Mouse (Mus musculus) stomach, embryonic 15.5 days (tissue): ENCODE results near the gene Magix. TPM values are rescaled to one million over a fixed set of nuclear protein-coding genes. Genes with fewer than 3 reads are reported as not detected.
"Not testable (repeated sequence)": the region's sequence is repeated elsewhere in the genome, so short reads cannot be mapped to it uniquely, and the experiment has no call there.

Source experiments
- ATAC-seq: fragments of 200-750 bp; cut with Nextera tagmentation; 2 replicates; pipeline ENCODE4 v1.8.0; 2017; ENCODE audit warnings: low read depth, moderate number of reproducible peaks, moderate TSS enrichment; ENCODE audit not compliant: insufficient read depth, low FRiP score
- H3K27ac ChIP-seq: fragments of 300-500 bp; sonication (generic); 2 replicates; pipeline ENCODE4 v1.5.1; 2015; ENCODE audit warnings: mild to moderate bottlenecking, inconsistent platforms
- H3K27me3 ChIP-seq: fragments of 300-500 bp; sonication (generic); replicated peaks from 2 replicates; pipeline ENCODE4 v1.6.1; 2015; ENCODE audit warnings: inconsistent platforms
- H3K36me3 ChIP-seq: fragments of 300-500 bp; sonication (generic); 2 replicates; pipeline ENCODE4 v1.6.1; 2015; ENCODE audit warnings: inconsistent platforms
- H3K4me1 ChIP-seq: fragments of 300-500 bp; sonication (generic); 2 replicates; pipeline ENCODE4 v1.6.1; 2015; ENCODE audit warnings: inconsistent platforms
- H3K4me2 ChIP-seq: fragments of 300-500 bp; sonication (generic); 2 replicates; pipeline ENCODE4 v1.6.1; 2015; ENCODE audit warnings: mild to moderate bottlenecking, inconsistent platforms
- H3K4me3 ChIP-seq: fragments of 300-500 bp; sonication (generic); replicated peaks from 2 replicates; pipeline ENCODE4 v1.5.1; 2015; ENCODE audit warnings: inconsistent platforms
- H3K9ac ChIP-seq: fragments of 300-500 bp; sonication (generic); 2 replicates; pipeline ENCODE4 v1.6.1; 2015; ENCODE audit warnings: inconsistent platforms
- H3K9me3 ChIP-seq: fragments of 300-500 bp; sonication (generic); 2 replicates; pipeline ENCODE4 v1.6.1; 2016; ENCODE audit warnings: inconsistent platforms
- WGBS: fragments of 180-500 bp; shearing (Covaris S2); methylation state at CpG from one replicate; pipeline ENCODE4 v1.1.7; 2015; 5-methylcytosine and 5-hydroxymethylcytosine counted together
- polyA plus RNA-seq: library from polyadenylated mRNA; unstranded; fragments of >200 nt; fragmentation: Nextera tagmentation; extraction: Ambion mirVana; gene quantifications from 2 replicates; pipeline ENCODE4 v1.2.1, GENCODE M21; 2015

The Magix gene
- polyA plus RNA-seq: 0.54 and 0.74 TPM in 2 replicates

DNA sequence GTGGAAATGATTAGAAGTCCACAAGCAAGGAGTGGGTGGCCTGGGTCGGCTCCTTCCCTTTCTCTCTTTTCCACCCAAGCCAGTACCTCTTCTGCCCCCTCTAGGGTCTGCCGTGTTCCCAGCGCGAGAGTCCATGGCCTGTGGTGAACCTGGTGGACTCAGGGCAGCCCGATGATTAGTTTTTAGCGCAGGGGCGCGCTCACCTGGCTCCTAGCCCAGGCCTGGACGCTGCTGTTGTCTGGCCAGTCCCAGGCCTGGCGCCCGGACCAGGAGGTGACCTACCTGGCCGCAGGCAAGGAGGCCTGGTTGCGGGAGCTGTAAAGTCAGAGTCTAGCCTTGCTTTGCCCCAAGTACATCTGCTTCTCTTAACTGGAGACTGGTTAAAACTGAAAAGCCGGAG is at the start of gene Magix:
TSS of gene Magix (minus strand) at position 388 of the 400 bp plus-strand sequence.
- H3K4me3 ChIP-seq: peak within 1 kb of the TSS; percentile 28; the same call in 1 of the 2 replicates
- H3K4me2 ChIP-seq: peak within 1 kb of the TSS; percentile 57
- no peaks in the 10 kb centered on the region for H3K27me3 ChIP-seq
- H3K9me3 ChIP-seq: no peaks in the 10 kb centered on the region
- H3K27ac ChIP-seq: no peak within 1 kb of the TSS
- H3K36me3 ChIP-seq: no peaks in the 10 kb centered on the region
- ATAC-seq: no peak
- no peaks in the 10 kb centered on the region for H3K4me1 ChIP-seq
- 61% methylated on average over 14 of the region's 14 CpGs for WGBS
- peak within 1 kb of the TSS; percentile 22; the same call in 1 of the 2 replicates for H3K9ac ChIP-seq

DNA sequence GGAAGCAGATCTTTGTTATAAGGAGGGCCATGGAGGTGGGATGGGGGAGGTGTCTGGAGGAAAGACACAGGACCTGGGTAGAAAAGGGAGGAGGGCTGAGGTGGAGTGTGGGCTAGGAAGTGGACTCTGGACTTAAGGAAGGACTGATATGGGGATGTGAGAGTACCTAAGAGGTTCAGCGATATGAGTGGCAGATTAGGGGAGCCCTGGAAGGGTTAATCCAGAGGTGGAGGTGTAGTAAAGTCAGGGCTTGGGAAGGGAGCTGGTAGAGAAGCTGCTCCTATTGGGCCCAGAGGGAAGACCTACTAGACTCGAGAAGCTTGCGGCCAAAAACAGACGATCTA is 47.8 kb upstream of the Magix start:
- Histone ChIP-seq H3K27me3 (no peaks in the 10 kb centered on the region), H3K4me2 (peak overlapping the region; percentile 53), H3K4me1 (no peaks in the 10 kb centered on the region), H3K9ac (no peak overlapping the region), H3K4me3 (peak overlapping the region; percentile 49), H3K27ac (0 out of 2 replicates have a peak overlapping the region, but pooled peaks have one; percentile 31), H3K9me3 (no peaks in the 10 kb centered on the region), H3K36me3 (no peaks in the 10 kb centered on the region)
- ATAC-seq: peak; percentile 30
- 30% methylated on average over 4 of the region's 4 CpGs for WGBS

DNA sequence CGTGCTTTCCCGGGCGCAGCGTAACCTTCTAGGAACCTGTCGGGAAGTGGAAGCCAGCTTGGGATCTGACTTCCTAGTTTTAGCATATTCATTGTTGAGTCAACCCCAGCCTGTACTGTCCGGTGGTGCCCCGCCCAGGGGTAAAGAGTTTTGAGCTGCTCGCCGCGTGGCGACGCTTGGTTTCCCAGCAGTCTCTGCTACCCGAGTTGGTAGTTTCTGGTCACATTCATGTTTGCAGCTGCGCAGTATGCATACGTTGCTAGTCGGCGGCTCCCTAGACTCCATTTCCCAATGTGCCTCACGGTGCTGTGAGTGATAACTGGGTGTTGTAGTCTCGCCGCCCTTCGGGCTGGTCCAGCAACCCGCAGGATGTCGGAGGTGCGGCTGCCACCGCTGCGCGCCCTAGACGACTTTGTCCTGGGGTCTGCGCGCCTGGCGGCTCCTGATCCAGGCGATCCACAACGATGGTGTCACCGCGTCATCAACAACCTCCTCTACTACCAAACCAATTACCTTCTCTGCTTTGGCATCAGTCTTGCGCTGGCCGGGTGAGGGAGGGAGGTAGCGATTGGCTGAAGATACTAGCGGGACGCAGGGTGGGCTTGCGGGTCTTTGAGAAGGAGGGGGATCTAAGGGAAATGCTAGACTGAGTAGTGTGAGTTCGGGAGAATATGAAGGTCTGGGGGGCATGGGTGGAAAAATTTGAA is 47.3 kb upstream of the Magix start, which contains the start of gene Praf2:
TSS of gene Praf2 (plus strand) at position 225 of the 707 bp plus-strand sequence.
- H3K9ac ChIP-seq: no peak within 1 kb of the TSS
- H3K36me3 ChIP-seq: no peaks in the 10 kb centered on the region
- peak within 1 kb of the TSS; percentile 53 for H3K4me2 ChIP-seq
- WGBS: 15% methylated on average over 42 of the region's 42 CpGs
- no peaks in the 10 kb centered on the region for H3K4me1 ChIP-seq
- H3K9me3 ChIP-seq: no peaks in the 10 kb centered on the region
- no peaks in the 10 kb centered on the region for H3K27me3 ChIP-seq
- peak within 1 kb of the TSS; percentile 61 for H3K27ac ChIP-seq
- H3K4me3 ChIP-seq: peak within 1 kb of the TSS; percentile 49
- ATAC-seq: peak; percentile 94

DNA sequence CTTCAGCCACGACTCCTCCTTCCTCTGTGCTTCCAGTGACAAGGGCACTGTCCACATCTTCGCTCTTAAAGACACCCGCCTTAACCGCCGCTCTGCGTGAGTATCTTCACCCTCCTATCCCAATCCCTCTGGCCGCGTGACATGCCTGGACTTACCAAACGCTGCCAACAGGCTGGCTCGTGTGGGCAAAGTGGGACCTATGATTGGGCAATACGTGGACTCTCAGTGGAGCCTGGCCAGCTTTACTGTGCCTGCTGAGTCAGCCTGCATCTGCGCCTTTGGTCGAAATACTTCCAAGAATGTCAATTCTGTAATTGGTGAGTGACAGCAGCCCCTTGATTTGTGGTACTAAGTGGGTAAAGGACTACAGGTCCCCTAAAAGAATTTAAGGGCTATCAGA is 46.1 kb upstream of the Magix start:
- Histone ChIP-seq H3K27ac (no peak overlapping the region), H3K4me3 (no peak overlapping the region), H3K27me3 (no peaks in the 10 kb centered on the region), H3K9me3 (no peaks in the 10 kb centered on the region), H3K4me2 (no peak overlapping the region), H3K4me1 (peaks cover 6% of the 10 kb centered on the region; the same call in 1 of the 2 replicates), H3K9ac (no peak overlapping the region), H3K36me3 (no peaks in the 10 kb centered on the region)
- ATAC-seq: no peak
- 93% methylated on average over 13 of the region's 13 CpGs for WGBS

DNA sequence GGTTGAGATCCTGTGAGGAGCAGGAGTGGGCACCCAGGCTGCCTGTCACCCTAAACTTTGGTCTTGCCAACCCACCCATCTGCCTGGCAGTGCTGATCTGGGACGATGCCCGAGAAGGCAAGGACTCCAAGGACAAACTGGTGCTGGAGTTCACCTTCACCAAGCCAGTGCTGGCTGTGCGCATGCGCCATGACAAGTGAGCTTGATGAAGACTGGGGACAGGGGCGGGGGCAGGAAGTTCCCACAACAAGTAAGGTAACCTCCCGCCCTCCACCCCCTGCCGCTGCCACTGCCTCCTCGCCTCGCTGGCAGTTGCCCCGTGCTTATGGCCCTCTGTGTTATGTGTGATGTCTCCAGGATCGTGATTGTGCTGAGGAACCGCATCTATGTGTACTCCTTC is 44.8 kb upstream of the Magix start:
- Histone ChIP-seq H3K36me3 (no peaks in the 10 kb centered on the region), H3K4me1 (peaks cover 6% of the 10 kb centered on the region; the same call in 1 of the 2 replicates), H3K9ac (no peak overlapping the region), H3K4me3 (no peak overlapping the region), H3K4me2 (no peak overlapping the region), H3K9me3 (no peaks in the 10 kb centered on the region), H3K27me3 (no peaks in the 10 kb centered on the region), H3K27ac (no peak overlapping the region)
- no peak for ATAC-seq
- 86% methylated on average over 12 of the region's 12 CpGs for WGBS

DNA sequence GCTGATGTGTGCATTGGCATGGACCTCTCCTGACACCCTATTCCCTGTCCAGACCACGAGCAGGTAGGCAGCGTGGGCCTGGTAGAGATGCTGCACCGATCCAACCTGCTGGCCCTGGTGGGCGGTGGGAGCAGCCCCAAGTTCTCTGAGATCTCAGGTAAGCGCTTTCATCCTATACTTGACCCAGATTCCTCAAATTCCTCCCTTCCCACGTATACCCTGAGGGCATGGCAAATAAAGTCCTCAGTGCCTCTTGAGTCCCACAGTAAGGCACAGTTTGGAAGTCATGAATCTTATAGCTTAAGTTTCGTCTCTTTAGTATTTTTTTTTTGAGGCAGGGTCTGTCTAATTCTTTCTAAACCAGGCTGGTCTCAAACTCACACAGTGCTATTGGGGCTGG is 43.1 kb upstream of the Magix start:
- Histone ChIP-seq H3K27ac (no peak overlapping the region), H3K9me3 (no peaks in the 10 kb centered on the region), H3K27me3 (no peaks in the 10 kb centered on the region), H3K4me2 (no peak overlapping the region), H3K9ac (no peak overlapping the region), H3K4me3 (no peak overlapping the region), H3K4me1 (peaks cover 6% of the 10 kb centered on the region; the same call in 1 of the 2 replicates), H3K36me3 (no peaks in the 10 kb centered on the region)
- no peak for ATAC-seq
- WGBS: 82% methylated on average over 7 of the region's 7 CpGs

DNA sequence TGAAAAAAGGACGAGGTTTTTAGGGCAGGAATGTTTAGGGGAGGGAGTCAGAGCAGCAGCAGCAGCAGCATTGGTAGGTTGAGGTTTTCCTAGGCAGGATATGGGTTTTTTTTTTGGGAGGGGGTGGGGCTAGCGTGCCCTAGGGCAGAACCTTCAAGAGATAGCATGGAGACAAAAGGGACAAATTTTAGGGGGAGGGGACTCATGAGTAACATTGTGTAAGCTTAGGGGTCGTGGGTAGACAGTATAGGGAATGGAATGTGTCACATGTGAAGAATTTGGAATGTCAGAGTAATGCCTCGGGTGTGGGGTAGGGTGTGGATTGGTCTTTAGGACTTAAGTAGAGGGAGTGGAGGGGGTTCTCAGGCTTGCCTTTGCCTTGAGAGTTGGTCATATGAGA is 41.6 kb upstream of the Magix start:
- no peaks in the 10 kb centered on the region for H3K27me3 ChIP-seq
- H3K27ac ChIP-seq: no peak overlapping the region
- peaks cover 6% of the 10 kb centered on the region; the same call in 1 of the 2 replicates for H3K4me1 ChIP-seq
- H3K4me3 ChIP-seq: peak overlapping the region; percentile 58
- 13% methylated on average over 4 of the region's 4 CpGs for WGBS
- H3K9ac ChIP-seq: no peak overlapping the region
- H3K4me2 ChIP-seq: peak overlapping the region; percentile 52
- ATAC-seq: no peak
- H3K36me3 ChIP-seq: no peaks in the 10 kb centered on the region
- no peaks in the 10 kb centered on the region for H3K9me3 ChIP-seq

DNA sequence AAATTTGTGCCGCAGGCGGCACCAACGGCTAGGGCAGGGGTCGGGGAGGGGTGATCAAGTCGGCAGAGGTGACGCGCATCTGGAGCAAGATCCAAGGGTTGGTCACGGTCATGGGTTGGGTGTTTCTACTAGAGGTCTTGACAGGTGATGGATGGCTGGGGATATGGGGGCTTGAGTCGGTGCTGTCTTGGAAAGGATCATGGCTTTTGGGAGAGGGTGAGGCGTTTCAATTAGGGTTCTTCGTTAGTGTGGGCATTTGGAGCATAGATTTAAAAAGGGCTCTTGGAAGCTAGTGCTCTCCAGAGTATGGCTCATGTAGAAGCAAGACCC is 41.2 kb upstream of the Magix start:
- no peak for ATAC-seq
- no peaks in the 10 kb centered on the region for H3K9me3 ChIP-seq
- 30% methylated on average over 11 of the region's 11 CpGs for WGBS
- no peaks in the 10 kb centered on the region for H3K36me3 ChIP-seq
- H3K4me1 ChIP-seq: peaks cover 6% of the 10 kb centered on the region; the same call in 1 of the 2 replicates
- H3K27ac ChIP-seq: peak overlapping the region; percentile 95
- no peak overlapping the region for H3K9ac ChIP-seq
- H3K4me2 ChIP-seq: peak overlapping the region; percentile 52
- H3K27me3 ChIP-seq: no peaks in the 10 kb centered on the region
- peak overlapping the region; percentile 58 for H3K4me3 ChIP-seq

DNA sequence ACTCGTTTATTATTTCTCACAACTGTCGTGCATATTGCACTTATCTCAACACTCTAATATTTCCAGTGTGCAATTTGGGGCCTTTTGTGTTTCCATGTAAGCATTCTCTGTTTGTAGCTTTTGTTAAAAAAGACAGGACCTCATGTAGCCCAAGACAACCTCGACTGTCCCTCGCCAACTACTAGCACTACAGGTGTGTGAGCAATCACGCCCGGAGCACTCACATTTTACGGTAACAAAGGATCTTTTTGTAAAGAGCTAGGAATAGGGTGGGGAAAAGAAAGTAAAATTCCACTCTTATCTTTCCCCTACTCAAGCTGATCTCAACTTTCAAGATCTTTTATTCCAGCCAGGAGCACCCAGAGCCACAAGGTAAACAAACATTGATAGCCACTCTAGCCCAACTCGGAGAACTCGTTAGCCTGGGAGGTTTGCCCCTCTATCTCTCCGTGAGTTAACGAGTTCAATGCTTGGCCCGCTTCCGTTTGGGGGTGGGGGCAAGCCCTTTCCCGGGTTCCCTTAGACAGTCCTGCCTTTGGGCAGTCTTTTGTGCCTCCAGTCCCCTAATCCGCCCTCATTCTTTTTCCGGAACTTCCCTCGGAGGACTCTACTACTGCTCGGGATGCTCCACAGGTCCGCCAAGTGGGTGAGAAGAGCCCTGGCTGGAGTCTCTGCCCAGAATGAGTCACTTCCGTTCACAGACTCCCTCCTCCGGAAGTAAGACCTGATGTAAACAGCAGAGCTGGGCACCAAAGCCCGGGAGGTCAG is 40.6 kb upstream of the Magix start, which contains the start of gene Gm45208:
TSS of gene Gm45208 (plus strand) at position 732 of the 768 bp plus-strand sequence.
- Histone ChIP-seq H3K4me2 (peak within 1 kb of the TSS; percentile 52), H3K36me3 (no peaks in the 10 kb centered on the region), H3K27ac (peak within 1 kb of the TSS; percentile 95), H3K27me3 (no peaks in the 10 kb centered on the region), H3K4me3 (peak within 1 kb of the TSS; percentile 58), H3K4me1 (peaks cover 6% of the 10 kb centered on the region; the same call in 1 of the 2 replicates), H3K9me3 (no peaks in the 10 kb centered on the region), H3K9ac (no peak within 1 kb of the TSS)
- 18% methylated on average over 22 of the region's 22 CpGs for WGBS
- peak; percentile 91 for ATAC-seq

DNA sequence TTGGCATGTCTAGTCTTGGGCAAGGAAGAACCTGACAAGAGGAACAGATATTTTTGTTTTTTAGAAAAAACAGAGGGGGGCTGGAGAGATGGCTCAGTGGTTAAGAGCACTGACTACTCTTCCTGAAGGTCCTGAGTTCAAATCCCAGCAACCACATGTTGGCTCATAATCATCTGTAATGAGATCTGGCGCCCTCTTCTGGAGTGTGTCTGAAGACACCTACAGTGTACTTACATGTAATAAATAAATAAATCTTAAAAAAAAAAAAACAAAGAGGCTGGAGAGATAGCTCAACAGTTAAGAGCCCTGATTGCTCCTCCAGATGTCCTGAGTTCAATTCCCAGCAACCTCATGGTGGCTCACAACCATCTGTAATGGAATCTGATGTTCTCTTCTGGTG is 35.0 kb upstream of the Magix start:
- ATAC-seq, H3K4me3 ChIP-seq, H3K36me3 ChIP-seq, H3K27ac ChIP-seq, H3K4me1 ChIP-seq, H3K9me3 ChIP-seq, H3K4me2 ChIP-seq, H3K9ac ChIP-seq, H3K27me3 ChIP-seq: not testable (repeated sequence)
- WGBS: 24% methylated on average over 1 of the region's 1 CpGs

DNA sequence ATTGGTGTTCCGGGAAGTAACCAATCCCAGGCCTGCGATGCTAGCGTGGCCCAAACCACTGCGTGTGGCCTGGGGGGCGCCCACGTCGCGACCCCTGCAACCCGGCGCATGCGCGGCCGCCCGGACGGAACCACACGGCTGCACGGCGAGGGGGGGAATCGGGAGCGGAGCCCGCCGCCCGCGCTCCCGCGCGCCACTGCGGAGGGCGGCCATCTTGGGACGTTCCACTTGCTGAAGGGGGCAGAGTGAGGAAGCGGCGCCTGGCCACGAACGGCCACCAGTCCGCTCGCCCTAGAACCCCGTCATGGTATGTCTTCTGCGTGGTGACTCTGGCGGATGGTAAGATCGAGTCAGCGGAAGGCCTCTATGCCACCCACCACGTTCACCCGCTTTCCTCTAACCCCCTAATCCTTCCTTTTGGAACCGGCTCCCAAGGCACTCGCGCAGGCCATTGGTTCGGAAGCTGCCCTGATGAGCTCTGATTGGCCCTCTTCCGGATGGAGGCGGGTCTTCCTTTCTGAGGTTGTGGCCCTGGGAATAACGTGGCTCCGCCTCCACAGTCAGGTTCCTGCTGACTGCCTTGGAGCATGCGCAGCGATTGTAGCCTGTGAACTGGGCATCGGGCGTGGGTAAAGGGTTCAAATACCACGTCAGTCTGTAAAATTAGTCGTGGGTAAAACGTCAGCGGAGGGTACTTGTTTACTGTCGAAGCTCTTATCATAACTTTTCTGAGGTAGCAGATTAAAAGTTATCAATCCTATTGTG is 33.3 kb upstream of the Magix start, which contains the start of gene Wdr45:
TSS of gene Wdr45 (plus strand) at position 199 of the 765 bp plus-strand sequence.
- Histone ChIP-seq H3K4me2 (peak within 1 kb of the TSS; percentile 46), H3K4me3 (peak within 1 kb of the TSS; percentile 38)
- WGBS: 13% methylated on average over 33 of the region's 60 CpGs
- ATAC-seq: peak; percentile 95
- not testable (repeated sequence) for H3K9me3 ChIP-seq, H3K9ac ChIP-seq, H3K27me3 ChIP-seq, H3K4me1 ChIP-seq, H3K27ac ChIP-seq, H3K36me3 ChIP-seq
